Mouse (Mus musculus) left cerebral cortex, adult 11 months (tissue): Measurements from ENCODE around the gene Barhl2.

Experiments used
- DNase-seq: peaks from one replicate; pipeline ENCODE4 v3.0.0; 2022; ENCODE audit warnings: low spot score

The Barhl2 gene

GRCm38 (mm10) chr5:106454411-106455105 lies 3.4 kb downstream of the Barhl2 start:
- DNase-seq, result no peak

GRCm38 (mm10) chr5:106453886-106454321 lies 4.1 kb downstream of the Barhl2 start:
- no peak for DNase-seq

GRCm38 (mm10) chr5:106453181-106453885 lies 4.6 kb downstream of the Barhl2 start:
- DNase-seq, result no peak

GRCm38 (mm10) chr5:106452686-106453085 lies 5.3 kb downstream of the Barhl2 start:
- no peak for DNase-seq

GRCm38 (mm10) chr5:106451681-106452440 lies 6.1 kb downstream of the Barhl2 start:
- DNase-seq, result no peak

GRCm38 (mm10) chr5:106450426-106451160 lies 7.4 kb downstream of the Barhl2 start:
- DNase-seq, result no peak

GRCm38 (mm10) chr5:106449720-106450425 lies 8.1 kb downstream of the Barhl2 start:
- no peak for DNase-seq

- DNase-seq, result no peak
Measured at GRCm38 (mm10) chr5:106448798-106449125, 9.2 kb downstream of the Barhl2 start.

- DNase-seq, result no peak
Measured at GRCm38 (mm10) chr5:106447951-106448797, 9.8 kb downstream of the Barhl2 start.

- DNase-seq, result no peak
Measured at GRCm38 (mm10) chr5:106447091-106447820, 10.7 kb downstream of the Barhl2 start.

- DNase-seq, result no peak
Measured at GRCm38 (mm10) chr5:106446593-106446992, 11.4 kb downstream of the Barhl2 start.

- no peak for DNase-seq
Measured at GRCm38 (mm10) chr5:106445681-106446080, 12.3 kb downstream of the Barhl2 start.

GRCm38 (mm10) chr5:106438916-106439315 lies 19.1 kb downstream of the Barhl2 start:
- no peak for DNase-seq

GRCm38 (mm10) chr5:106426069-106426468 lies 31.9 kb downstream of the Barhl2 start:
- DNase-seq, result no peak

- DNase-seq, result no peak
Measured at GRCm38 (mm10) chr5:106420871-106421270, 37.1 kb downstream of the Barhl2 start.

GRCm38 (mm10) chr5:106420370-106420769 lies 37.6 kb downstream of the Barhl2 start:
- no peak for DNase-seq

GRCm38 (mm10) chr5:106417210-106417609 lies 40.8 kb downstream of the Barhl2 start:
- no peak for DNase-seq

- DNase-seq, result no peak
Measured at GRCm38 (mm10) chr5:106416550-106416949, 41.4 kb downstream of the Barhl2 start.

- DNase-seq, result no peak
Measured at GRCm38 (mm10) chr5:106415734-106416133, 42.2 kb downstream of the Barhl2 start.

- DNase-seq, result no peak
Measured at GRCm38 (mm10) chr5:106402761-106403160, 55.2 kb downstream of the Barhl2 start.
